Mouse (Mus musculus): ENCODE results near the gene 1700034J05Rik. TPM values are rescaled to one million over a fixed set of nuclear protein-coding genes. Genes with fewer than 3 reads are reported as not detected.
A peak's percentile ranks its signal among the peaks of the same experiment; 100 is the strongest.

1700034J05Rik gene
- polyA plus RNA-seq, 1 experiment from 2014 or later: 0.11 TPM

DNA sequence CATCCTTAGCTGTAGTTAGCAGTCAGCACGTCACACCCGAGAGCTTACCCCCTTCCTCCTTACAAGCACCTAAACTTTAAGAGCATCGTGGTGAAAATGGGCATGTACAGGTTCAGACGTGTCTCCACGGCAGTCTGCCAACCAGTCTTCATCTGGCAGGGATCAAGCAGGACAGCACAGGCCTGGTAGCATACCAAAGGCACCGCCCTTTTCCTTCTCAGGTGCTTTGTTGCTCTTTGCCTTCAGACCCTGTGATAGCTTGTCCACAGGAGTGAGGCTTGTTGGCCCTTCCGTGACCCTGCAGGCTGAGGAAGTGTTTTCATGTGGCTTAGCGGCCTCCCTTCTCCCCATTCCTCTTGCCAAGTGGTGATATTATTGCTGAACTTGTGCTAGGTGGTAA, 15.2 kb downstream of the 1700034J05Rik start:
- DNase-seq (ENCODE audit: extremely low spot score, low spot score): no peak
- 91% methylated on average over 8 of the region's 8 CpGs for WGBS
- peaks cover 16% of the 10 kb centered on the region for H3K4me1 ChIP-seq

DNA sequence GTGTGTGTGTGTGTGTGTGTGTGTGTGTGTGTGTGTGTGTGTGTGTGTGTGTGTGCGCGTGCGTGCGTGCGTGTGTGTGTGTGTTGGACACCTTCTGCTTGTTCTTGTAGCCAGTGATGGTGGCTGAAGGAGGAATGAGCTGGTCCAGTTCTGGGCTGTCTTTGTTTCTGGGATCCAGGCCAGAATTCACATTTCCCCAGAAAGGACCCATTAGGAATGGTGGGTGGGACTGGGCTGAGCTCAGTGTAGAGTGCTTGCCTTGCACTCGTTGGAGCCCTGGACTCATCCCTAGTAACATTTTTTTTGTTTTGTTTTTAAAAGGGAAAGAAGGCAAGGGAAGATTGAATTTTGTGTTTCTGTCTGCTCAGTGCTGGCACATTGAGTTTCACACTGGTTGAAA, 18.3 kb downstream of the 1700034J05Rik start:
- Histone ChIP-seq H3K9me3 (no peaks in the 10 kb centered on the region), H3K4me3 (no peak overlapping the region), H3K27me3 (ENCODE audit: poor library complexity, severe bottlenecking) (no peaks in the 10 kb centered on the region), H3K4me1 (peaks cover 23% of the 10 kb centered on the region), H3K27ac (no peak overlapping the region), H3K36me3 (replicated peaks) (peaks cover 12% of the 10 kb centered on the region)
- 77% methylated on average over 2 of the region's 6 CpGs for WGBS
- no peak for DNase-seq (ENCODE audit: extremely low spot score, low spot score)

More for the DNA sequence above, 15.2 kb downstream of the 1700034J05Rik start:
- Histone ChIP-seq H3K36me3 (replicated peaks) (peaks cover 12% of the 10 kb centered on the region), H3K27ac (no peak overlapping the region), H3K27me3 (ENCODE audit: poor library complexity, severe bottlenecking) (no peaks in the 10 kb centered on the region), H3K9me3 (no peaks in the 10 kb centered on the region), H3K4me3 (no peak overlapping the region)

DNA sequence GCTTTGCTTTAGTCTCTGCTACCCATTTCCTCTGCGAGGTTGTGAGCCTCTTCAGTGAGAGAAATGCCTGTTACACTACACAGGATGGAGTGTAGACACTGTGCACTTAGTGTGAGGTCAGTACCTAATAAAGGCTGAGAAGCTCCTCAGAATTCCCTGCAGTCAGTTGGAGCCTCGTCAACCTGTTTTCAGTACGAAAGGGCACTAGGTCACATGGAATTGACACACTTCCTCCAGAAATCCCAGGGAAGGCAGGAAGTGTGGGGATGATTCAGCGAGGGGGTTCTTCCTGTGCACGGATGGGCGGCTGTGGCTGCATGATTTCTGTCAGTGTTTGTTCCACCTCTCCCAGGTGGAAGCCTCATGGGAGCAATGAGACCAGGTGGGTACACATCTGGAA, 21.1 kb downstream of the 1700034J05Rik start:
- DNase-seq (ENCODE audit: extremely low spot score, low spot score): no peak
- H3K4me3 ChIP-seq: no peak overlapping the region
- H3K27ac ChIP-seq: no peak overlapping the region
- H3K27me3 ChIP-seq (ENCODE audit: poor library complexity, severe bottlenecking): no peaks in the 10 kb centered on the region
- H3K9me3 ChIP-seq: no peaks in the 10 kb centered on the region
- peaks cover 35% of the 10 kb centered on the region for H3K4me1 ChIP-seq
- no peaks in the 10 kb centered on the region for H3K36me3 ChIP-seq (replicated peaks)
- WGBS: 64% methylated on average over 6 of the region's 6 CpGs

DNA sequence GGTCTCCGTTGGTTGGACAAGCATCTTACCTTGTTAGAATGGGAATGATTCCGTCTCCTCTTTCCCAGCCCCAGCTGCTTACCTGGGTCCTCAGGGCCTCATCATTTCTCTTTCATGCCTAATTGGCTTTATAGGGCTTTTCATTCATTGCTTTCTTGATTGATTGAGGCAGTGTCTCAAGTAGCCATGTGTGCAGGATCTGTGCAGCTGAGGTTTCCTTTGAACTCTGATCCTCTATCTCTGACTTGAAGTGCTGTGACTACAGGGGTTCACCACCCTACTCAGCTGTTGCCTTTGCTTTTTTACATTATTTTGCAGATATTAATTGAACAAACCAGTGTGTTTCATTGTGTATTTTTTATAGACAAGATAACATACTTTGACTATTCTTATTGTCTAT, 25.2 kb downstream of the 1700034J05Rik start:
- H3K9me3 ChIP-seq: no peaks in the 10 kb centered on the region
- no peak for DNase-seq (ENCODE audit: extremely low spot score, low spot score)
- no peak overlapping the region for H3K4me3 ChIP-seq
- no peaks in the 10 kb centered on the region for H3K36me3 ChIP-seq (replicated peaks)
- H3K27me3 ChIP-seq (ENCODE audit: poor library complexity, severe bottlenecking): no peaks in the 10 kb centered on the region
- 70% methylated on average over 2 of the region's 2 CpGs for WGBS
- H3K4me1 ChIP-seq: peaks cover 40% of the 10 kb centered on the region
- no peak overlapping the region for H3K27ac ChIP-seq

DNA sequence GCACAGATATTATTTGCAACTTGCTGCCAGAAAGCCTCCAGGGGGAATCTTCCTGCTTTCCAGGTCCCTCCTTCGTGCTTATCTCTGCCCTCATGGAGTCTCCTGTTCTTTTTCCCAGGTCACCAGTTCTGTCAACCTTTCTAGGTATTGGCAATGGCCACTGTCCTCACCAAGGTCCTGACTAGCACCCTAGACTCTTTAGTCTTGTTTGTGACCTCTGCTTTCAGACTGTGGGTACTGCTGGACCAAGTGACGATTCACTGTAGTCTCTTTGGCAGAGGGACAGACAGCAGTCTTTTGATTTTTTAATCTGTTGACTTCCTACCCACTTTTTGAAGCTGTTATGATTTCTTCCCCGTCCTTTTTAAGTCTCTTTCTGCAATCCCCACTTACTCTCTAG, 26.1 kb downstream of the 1700034J05Rik start:
- H3K27ac ChIP-seq: peak overlapping the region; percentile 53; the same call in 1 of the 2 replicates
- no peak overlapping the region for H3K4me3 ChIP-seq
- H3K4me1 ChIP-seq: peaks cover 37% of the 10 kb centered on the region
- DNase-seq (ENCODE audit: extremely low spot score, low spot score): no peak
- WGBS: 67% methylated on average over 3 of the region's 3 CpGs
- H3K36me3 ChIP-seq (replicated peaks): no peaks in the 10 kb centered on the region
- H3K9me3 ChIP-seq: no peaks in the 10 kb centered on the region
- H3K27me3 ChIP-seq (ENCODE audit: poor library complexity, severe bottlenecking): no peaks in the 10 kb centered on the region

DNA sequence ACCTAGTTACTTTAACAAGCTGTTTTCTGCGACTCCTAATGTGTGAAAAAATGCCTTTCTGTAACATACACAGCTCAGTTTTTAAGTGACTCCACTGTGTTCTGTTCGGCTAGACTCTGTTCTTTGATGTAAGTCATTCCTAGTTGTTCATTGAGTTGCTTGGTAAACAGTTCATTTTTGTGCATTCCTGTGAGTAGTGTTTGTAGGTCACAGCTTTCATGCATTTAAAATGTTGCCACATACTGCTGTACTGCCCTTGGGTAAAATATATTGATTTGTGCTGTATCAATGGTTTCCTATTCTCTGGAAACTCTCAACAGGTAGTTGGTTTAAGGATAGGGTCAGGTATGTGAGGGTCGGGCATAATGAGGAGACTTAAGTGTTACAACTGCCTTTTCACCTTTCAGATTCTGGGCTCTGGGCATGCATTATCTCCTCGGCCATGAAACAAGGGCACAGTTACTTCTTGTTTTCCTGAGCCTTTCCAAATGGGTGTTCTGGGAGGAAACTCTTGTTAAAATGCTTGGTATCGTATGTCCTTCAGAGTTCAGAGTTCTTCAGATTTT, 27.7 kb downstream of the 1700034J05Rik start:
- Histone ChIP-seq H3K36me3 (replicated peaks) (no peaks in the 10 kb centered on the region), H3K27me3 (ENCODE audit: poor library complexity, severe bottlenecking) (no peaks in the 10 kb centered on the region), H3K9me3 (no peaks in the 10 kb centered on the region), H3K4me3 (no peak overlapping the region), H3K4me1 (peaks cover 33% of the 10 kb centered on the region), H3K27ac (no peak overlapping the region)
- 80% methylated on average over 5 of the region's 5 CpGs for WGBS
- DNase-seq (ENCODE audit: extremely low spot score, low spot score): no peak

DNA sequence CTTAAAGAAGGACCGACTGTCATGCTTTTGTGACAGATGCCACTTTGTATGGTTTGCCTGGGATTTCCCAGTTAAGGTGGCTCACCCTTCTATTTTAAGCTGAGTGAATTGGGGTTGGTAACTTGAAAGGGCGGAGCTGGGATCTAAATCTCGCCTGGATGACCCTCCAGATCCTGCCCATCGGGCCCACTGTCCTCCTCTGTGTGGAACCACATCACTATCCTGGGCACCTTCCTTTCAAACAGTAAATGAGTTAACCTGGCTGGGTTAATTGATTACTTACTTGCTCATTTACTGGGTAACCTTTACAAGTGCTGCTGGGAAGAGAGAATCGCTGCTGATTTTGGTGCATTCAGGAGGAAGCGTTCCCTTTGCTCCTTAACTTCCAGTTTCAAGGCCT, 35.9 kb downstream of the 1700034J05Rik start:
- Histone ChIP-seq H3K27me3 (ENCODE audit: poor library complexity, severe bottlenecking) (no peaks in the 10 kb centered on the region), H3K9me3 (no peaks in the 10 kb centered on the region), H3K4me3 (no peak overlapping the region), H3K27ac (no peak overlapping the region), H3K4me1 (peaks cover 32% of the 10 kb centered on the region), H3K36me3 (replicated peaks) (no peaks in the 10 kb centered on the region; the same call in 1 of the 2 replicates)
- no peak for DNase-seq (ENCODE audit: extremely low spot score, low spot score)
- WGBS: 93% methylated on average over 6 of the region's 6 CpGs

DNA sequence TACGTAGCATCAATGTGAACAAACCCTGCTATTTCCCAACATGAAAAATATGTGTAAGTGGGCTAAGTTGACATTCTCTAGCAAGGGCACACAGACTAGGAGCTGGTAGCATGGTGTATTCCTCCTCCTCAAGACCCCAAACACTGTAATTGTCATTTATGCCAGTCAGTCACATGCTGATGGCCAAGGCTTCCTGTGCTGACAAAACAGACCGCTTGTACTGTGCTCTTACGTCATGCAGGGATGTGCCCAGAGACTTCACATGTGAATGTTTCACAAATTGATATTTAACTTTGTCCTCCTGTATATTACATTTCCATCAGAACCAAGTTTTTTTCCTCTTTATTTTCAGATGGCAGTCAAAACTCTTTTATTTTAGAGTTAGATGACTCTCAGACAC, 36.8 kb downstream of the 1700034J05Rik start:
- Histone ChIP-seq H3K27me3 (ENCODE audit: poor library complexity, severe bottlenecking) (no peaks in the 10 kb centered on the region), H3K4me1 (peaks cover 40% of the 10 kb centered on the region), H3K9me3 (no peaks in the 10 kb centered on the region), H3K4me3 (no peak overlapping the region), H3K36me3 (replicated peaks) (no peaks in the 10 kb centered on the region; the same call in 1 of the 2 replicates), H3K27ac (no peak overlapping the region)
- WGBS: 95% methylated on average over 3 of the region's 3 CpGs
- DNase-seq (ENCODE audit: extremely low spot score, low spot score): no peak

DNA sequence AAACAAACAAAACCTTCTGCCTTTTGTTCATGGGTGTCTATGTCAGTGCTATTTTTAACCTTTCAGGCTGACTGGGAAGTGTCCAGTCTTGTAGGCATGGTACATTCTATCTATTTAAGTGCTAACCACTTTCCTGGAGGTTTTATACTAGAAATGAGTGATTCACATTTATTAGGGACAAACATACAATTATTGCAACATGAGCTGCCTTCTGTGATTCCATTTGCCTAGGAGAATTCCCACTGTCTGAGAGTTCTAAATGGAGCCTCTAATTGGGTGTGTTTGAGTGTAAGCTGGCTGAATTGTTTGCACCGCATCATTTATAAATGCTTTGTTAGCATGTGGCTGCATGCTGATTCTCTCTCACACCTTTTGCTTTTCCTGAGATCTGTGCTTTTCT, 38.4 kb downstream of the 1700034J05Rik start:
- no peak for DNase-seq (ENCODE audit: extremely low spot score, low spot score)
- 83% methylated on average over 1 of the region's 1 CpGs for WGBS
- no peaks in the 10 kb centered on the region; the same call in 1 of the 2 replicates for H3K36me3 ChIP-seq (replicated peaks)
- no peak overlapping the region for H3K4me3 ChIP-seq
- no peaks in the 10 kb centered on the region for H3K27me3 ChIP-seq (ENCODE audit: poor library complexity, severe bottlenecking)
- H3K4me1 ChIP-seq: peaks cover 49% of the 10 kb centered on the region
- no peak overlapping the region for H3K27ac ChIP-seq
- no peaks in the 10 kb centered on the region for H3K9me3 ChIP-seq

DNA sequence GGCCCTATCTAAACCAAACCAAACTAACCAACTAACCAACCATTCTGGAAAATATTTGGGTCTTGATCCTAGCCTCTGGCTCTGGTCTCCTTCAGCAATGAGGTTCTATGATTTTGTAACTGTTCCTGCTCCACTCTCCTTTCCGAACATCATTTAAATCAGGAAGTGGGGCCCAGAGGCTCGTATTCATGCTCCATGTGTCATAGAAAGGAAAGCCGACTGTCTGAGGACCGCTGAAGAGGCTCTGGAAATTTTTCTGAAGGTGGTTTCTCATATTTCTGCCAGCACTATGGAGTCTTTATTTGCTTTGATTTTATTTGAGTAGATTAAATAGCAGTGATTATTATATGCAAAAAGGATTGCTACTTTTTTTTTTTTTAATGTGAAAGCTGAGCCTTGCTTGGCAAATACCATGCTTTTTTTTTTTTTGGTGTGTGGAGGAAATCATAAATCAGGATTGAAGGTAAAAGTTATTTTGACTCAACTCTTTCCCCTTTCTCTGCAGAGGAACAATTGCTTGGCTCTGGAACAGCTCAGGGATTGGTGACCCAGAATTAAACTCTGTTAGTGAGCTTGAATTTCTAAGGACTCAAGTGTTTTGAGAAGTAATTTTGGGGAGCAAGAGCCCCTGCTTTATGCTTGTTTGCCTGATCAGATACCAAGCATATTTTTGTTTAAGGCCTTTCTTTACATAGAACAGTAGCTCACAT, 40.6 kb downstream of the 1700034J05Rik start:
- WGBS: 72% methylated on average over 4 of the region's 4 CpGs
- no peak for DNase-seq (ENCODE audit: extremely low spot score, low spot score)
- Histone ChIP-seq H3K27me3 (ENCODE audit: poor library complexity, severe bottlenecking) (no peaks in the 10 kb centered on the region), H3K36me3 (replicated peaks) (no peaks in the 10 kb centered on the region; the same call in 1 of the 2 replicates), H3K27ac (no peak overlapping the region), H3K4me3 (no peak overlapping the region), H3K4me1 (peaks cover 49% of the 10 kb centered on the region), H3K9me3 (no peaks in the 10 kb centered on the region)

DNA sequence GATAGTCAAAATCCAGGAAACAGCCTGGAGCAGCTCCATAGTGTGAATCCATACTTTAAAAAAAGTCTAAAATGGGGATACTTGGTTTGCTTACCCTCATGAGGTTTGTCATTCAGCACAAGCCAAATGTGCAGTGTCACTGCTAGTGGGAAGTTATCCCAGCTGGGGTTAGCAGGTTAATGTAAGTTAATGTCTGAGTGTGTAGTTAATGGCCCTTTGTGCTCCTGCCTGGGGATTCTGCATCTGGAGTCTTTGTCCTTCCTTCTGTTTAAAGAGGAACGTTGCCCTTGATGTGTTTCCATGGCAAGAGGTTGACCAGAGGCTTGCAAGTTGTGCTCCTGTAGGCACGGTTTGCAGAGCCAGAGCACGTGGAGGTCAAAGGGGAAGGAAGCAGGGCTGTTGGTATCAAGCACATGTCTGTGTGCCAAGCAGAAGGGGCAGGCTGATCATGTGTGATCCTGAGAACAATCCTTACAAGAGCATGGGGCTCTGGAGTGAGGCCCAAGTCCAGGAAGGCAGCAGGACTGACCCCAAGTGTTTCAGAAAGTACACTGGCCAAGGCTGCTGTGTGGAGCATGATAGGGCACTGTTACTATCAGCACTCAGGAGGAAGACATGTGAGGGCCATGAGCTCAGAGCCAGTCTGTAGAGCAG, 41.3 kb downstream of the 1700034J05Rik start:
- Histone ChIP-seq H3K27me3 (ENCODE audit: poor library complexity, severe bottlenecking) (no peaks in the 10 kb centered on the region), H3K4me1 (peaks cover 49% of the 10 kb centered on the region), H3K4me3 (no peak overlapping the region), H3K27ac (peak overlapping the region; percentile 57; the same call in 1 of the 2 replicates), H3K36me3 (replicated peaks) (no peaks in the 10 kb centered on the region), H3K9me3 (no peaks in the 10 kb centered on the region)
- 38% methylated on average over 3 of the region's 3 CpGs for WGBS
- no peak for DNase-seq (ENCODE audit: extremely low spot score, low spot score)

DNA sequence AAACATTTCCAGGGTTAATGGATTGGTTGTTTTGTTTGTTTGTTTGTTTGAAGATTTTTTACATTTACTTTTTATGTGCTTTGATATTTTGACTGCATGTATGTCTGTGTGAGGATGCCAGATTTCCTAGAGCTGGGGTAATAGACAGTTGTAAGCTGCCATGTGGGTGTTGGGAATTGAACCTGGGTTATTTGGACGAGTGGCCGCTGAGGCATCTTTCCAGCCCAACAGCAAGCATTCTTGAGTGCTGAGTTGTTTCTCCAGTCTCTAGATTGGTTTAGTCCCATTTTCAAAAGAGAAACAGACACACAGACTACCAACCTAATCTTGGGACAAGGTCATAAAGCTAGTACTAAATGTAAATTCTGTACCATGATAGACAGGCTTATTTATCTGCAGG, 43.4 kb downstream of the 1700034J05Rik start:
- no peak overlapping the region for H3K27ac ChIP-seq
- no peak for DNase-seq (ENCODE audit: extremely low spot score, low spot score)
- no peaks in the 10 kb centered on the region for H3K36me3 ChIP-seq (replicated peaks)
- H3K4me3 ChIP-seq: no peak overlapping the region
- 86% methylated on average over 2 of the region's 2 CpGs for WGBS
- no peaks in the 10 kb centered on the region for H3K9me3 ChIP-seq
- peaks cover 39% of the 10 kb centered on the region for H3K4me1 ChIP-seq
- H3K27me3 ChIP-seq (ENCODE audit: poor library complexity, severe bottlenecking): no peaks in the 10 kb centered on the region
